Mouse (Mus musculus) C2C12 (cell line): ENCODE measurements around the gene Pfdn4.

Experiments used
- CEBPB ChIP-seq: IDR thresholded peaks from one replicate; pipeline ENCODE4 v1.6.1; 2011; ENCODE audit warnings: low read depth, mild to moderate bottlenecking, control low read depth, moderate library complexity
- CTCF ChIP-seq: IDR thresholded peaks from one replicate; pipeline ENCODE4 v1.5.1; 2011; ENCODE audit not compliant: control insufficient read depth, insufficient read depth, insufficient read length
- MAX ChIP-seq: IDR thresholded peaks from one replicate; pipeline ENCODE4 v1.6.1; 2011; ENCODE audit warnings: mild to moderate bottlenecking, control low read depth
- MYOD1 ChIP-seq: IDR thresholded peaks from one replicate; pipeline ENCODE4 v1.6.1; 2011; ENCODE audit warnings: low read depth; ENCODE audit not compliant: control insufficient read depth, insufficient read length
- MYOG ChIP-seq: IDR thresholded peaks from one replicate; pipeline ENCODE4 v1.6.1; 2011; ENCODE audit not compliant: control insufficient read depth, insufficient read length; ENCODE audit errors: extremely low read depth
- USF1 ChIP-seq: IDR thresholded peaks from one replicate; pipeline ENCODE4 v1.6.1; 2011; ENCODE audit warnings: low read depth, mild to moderate bottlenecking, control low read depth, moderate library complexity

- TF ChIP-seq USF1: no peak
- TF ChIP-seq CTCF: no peak
- no peak for TF ChIP-seq MYOD1
- TF ChIP-seq MAX: no peak
- TF ChIP-seq MYOG: no peak
- TF ChIP-seq CEBPB: no peak
These were observed 54.0 kb downstream of the Pfdn4 start for GRCm38 (mm10) chr2:170550240-170550639.
